Mouse (Mus musculus) kidney, adult 2 months (tissue): ENCODE measurements at regions not wholly inside any gene's neighbourhood (a gene's known extent, or its start where the extent isn't known, plus 50 kb on each side); places are given as distances from the start of the nearest gene placed in this dataset.

ENCODE experiments used
- DNase-seq: peaks from one replicate; pipeline ENCODE4 v3.0.0; 2021
- H3K27ac ChIP-seq: fragments of 200-500 bp; 2 replicates; pipeline ENCODE4 v1.5.1; 2012; ENCODE audit warnings: low read depth, low read length, control low read depth, inconsistent platforms; ENCODE audit not compliant: insufficient read depth
- H3K27me3 ChIP-seq: fragments of 200-500 bp; replicated peaks from 2 replicates; pipeline ENCODE4 v1.6.1; 2012; ENCODE audit warnings: mild to moderate bottlenecking, moderate library complexity, low read length, inconsistent platforms; ENCODE audit not compliant: control insufficient read depth, insufficient read depth
- H3K36me3 ChIP-seq: fragments of 200-500 bp; 2 replicates; pipeline ENCODE4 v1.6.1; 2012; ENCODE audit warnings: mild to moderate bottlenecking, moderate library complexity, low read length, inconsistent platforms; ENCODE audit not compliant: control insufficient read depth, insufficient read depth
- H3K4me1 ChIP-seq: fragments of 200-500 bp; 2 replicates; pipeline ENCODE4 v1.6.1; 2011; ENCODE audit warnings: low read length; ENCODE audit not compliant: control insufficient read depth, insufficient read depth
- H3K4me3 ChIP-seq: fragments of 200-500 bp; 2 replicates; pipeline ENCODE4 v1.5.1; 2011; ENCODE audit warnings: mild to moderate bottlenecking, low read depth, low read length, control low read depth; ENCODE audit not compliant: insufficient read depth
- CTCF ChIP-seq: fragments of 200-500 bp; conservative IDR thresholded peaks from 2 replicates; pipeline ENCODE4 v1.5.1; 2011; ENCODE audit warnings: low read depth, mild to moderate bottlenecking, control low read depth, low read length, moderate library complexity, mixed read lengths; ENCODE audit not compliant: insufficient read depth, insufficient read length
- POLR2A ChIP-seq: fragments of 200-500 bp; IDR thresholded peaks from one replicate; pipeline ENCODE4 v1.6.1; 2011; ENCODE audit warnings: low read depth, low read length, control low read depth
- WGBS: fragments of 180-500 bp; shearing (Covaris S2); methylation state at CpG from one replicate; pipeline ENCODE4 v1.1.7; 2018; 5-methylcytosine and 5-hydroxymethylcytosine counted together

DNA sequence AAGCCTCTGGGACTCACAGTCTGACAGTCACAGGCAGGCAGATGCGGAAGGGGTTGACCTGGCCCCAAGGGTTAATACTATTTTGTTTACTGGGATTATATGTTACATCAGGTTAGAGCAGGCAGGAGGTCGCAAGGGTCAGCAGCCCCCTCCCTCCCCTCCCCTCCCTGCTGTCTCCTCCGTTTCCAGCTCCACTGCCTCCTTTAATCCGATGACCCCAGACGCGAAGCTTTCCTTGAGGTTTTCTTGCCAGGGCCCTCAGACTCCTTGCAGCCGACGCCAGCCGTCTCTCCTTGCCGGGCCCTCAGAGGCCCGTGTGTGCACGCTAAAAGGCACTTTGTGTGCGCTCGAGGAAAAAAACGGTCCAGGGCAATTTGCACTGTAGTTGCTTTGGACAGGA, 438.6 kb downstream of the Med13l start:
- no peaks in the 10 kb centered on the region for H3K36me3 ChIP-seq
- H3K4me3 ChIP-seq = no peak overlapping the region
- DNase-seq = no peak
- H3K4me1 ChIP-seq = no peaks in the 10 kb centered on the region
- no peak overlapping the region for H3K27ac ChIP-seq
- no peak for TF ChIP-seq CTCF
- TF ChIP-seq POLR2A = no peak
- WGBS = 18% methylated on average over 15 of the region's 15 CpGs
- no peaks in the 10 kb centered on the region for H3K27me3 ChIP-seq

DNA sequence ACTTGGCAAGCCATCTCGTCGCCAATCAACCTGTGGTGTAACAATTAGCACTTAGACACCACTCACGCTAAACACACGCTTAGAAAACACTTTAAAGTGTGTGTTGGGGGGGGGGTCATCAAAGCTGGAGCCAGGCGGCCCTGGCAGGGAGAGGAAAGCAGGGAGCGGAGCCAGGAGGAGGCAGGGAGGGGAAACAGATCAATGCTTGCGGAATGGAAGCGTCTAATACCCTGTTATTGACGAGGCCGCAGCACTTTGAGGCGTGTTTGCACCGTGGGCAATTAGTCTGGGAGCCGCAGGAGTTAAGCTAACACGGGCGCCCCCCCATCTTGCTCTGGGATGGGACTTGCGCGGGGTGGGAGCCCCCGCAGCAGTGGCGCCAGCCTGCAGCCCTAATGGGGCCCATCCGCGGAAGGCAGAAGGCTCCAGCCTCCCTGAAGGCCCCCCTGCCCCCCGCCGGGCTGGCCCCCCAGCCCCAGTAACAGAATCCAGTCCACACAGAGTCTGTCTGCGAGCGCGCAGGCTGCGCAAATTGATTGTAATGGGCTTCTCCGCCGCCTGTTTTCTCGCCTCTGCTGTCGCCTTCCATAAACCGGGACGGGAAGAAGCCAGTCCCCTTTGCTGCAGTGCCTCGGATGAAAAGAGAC, 445.5 kb downstream of the Med13l start:
- Histone ChIP-seq H3K4me1 (no peaks in the 10 kb centered on the region), H3K4me3 (no peak overlapping the region), H3K27me3 (no peaks in the 10 kb centered on the region), H3K36me3 (no peaks in the 10 kb centered on the region), H3K27ac (no peak overlapping the region)
- TF ChIP-seq CTCF = no peak
- no peak for TF ChIP-seq POLR2A
- DNase-seq = no peak
- WGBS = 12% methylated on average over 34 of the region's 34 CpGs

DNA sequence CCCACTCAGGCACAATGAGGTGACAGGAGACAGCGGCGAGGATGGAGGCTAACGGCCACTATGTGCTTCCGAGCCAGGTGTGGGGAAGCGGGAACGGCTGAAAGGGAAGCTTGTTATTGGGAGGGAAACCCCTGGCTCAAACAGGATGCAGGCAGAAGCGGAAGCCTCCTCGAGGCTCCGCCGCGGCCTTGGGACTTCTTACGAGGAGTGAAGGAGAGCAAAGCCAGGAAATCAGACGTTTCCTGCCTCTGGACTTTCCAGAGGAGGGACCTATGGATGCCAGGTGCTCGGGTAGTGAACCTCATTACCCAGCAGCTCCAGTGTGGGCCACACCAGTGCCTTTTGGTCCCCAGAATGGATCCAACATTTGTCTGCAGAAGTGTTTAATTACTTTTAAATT, 449.6 kb downstream of the Med13l start:
- WGBS = 56% methylated on average over 14 of the region's 14 CpGs
- no peak for DNase-seq
- H3K27me3 ChIP-seq = no peaks in the 10 kb centered on the region
- no peaks in the 10 kb centered on the region for H3K4me1 ChIP-seq
- TF ChIP-seq CTCF (no peak), POLR2A (no peak)
- no peak overlapping the region for H3K27ac ChIP-seq
- no peaks in the 10 kb centered on the region for H3K36me3 ChIP-seq
- no peak overlapping the region for H3K4me3 ChIP-seq

DNA sequence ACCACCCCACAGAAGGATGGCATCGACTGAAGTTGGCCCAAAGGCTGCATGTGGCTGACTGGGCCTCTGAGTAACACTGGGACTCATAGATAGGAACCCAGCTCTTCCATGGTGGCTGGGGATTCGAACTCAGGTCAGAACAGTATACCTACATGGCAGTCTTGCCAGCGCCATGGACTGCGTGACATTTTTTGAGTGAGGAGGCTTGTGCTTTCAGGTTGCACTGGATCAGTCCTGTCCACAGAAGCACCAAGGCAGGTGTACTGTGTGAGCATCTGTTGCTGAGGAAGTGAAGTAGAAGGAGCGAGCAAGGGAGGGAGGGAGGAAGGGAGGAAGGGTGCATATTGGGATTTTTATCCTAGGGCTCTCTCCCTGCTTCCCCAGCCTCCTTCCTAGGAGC, 454.7 kb downstream of the Med13l start:
- H3K4me1 ChIP-seq = no peaks in the 10 kb centered on the region
- no peaks in the 10 kb centered on the region for H3K36me3 ChIP-seq
- H3K27me3 ChIP-seq = no peaks in the 10 kb centered on the region
- WGBS = 91% methylated on average over 5 of the region's 5 CpGs
- H3K4me3 ChIP-seq = no peak overlapping the region
- H3K27ac ChIP-seq = no peak overlapping the region
- DNase-seq = no peak
- TF ChIP-seq POLR2A = no peak
- TF ChIP-seq CTCF = no peak

DNA sequence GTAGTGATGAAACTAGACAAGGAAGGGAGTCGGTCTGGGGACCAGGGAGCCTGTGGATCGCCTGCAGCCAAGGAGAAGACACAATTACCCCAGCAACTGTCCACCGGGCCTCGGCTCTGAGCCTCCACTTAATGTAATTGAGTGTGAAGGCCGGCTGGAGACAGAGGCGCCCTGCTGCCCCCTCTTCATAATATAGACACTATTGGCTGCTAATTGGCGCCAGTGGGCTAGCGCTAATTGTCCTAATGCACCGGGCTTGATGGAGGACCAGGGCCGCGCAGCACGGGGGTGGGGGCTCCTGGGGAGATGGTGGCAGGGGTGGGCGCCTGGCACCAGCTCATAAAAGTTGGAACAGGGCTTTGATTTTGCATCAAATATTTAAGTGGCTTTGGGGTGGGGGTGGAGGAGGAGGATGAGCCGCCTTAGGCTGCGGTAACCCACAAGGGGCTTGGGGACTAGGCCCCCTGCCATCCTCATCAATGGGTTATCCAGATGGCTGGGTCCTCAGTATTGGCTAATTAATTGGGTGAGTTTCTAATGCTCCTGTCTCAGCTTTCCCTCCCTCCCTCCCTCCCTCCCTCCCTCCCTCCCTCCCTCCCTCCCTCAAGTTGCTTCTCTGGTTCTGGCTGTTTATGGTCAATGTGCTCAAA, 455.3 kb downstream of the Med13l start:
- TF ChIP-seq POLR2A (no peak), CTCF (no peak)
- Histone ChIP-seq H3K4me1 (no peaks in the 10 kb centered on the region), H3K27ac (no peak overlapping the region), H3K4me3 (no peak overlapping the region), H3K27me3 (no peaks in the 10 kb centered on the region), H3K36me3 (no peaks in the 10 kb centered on the region)
- WGBS = 38% methylated on average over 15 of the region's 15 CpGs
- DNase-seq = no peak

DNA sequence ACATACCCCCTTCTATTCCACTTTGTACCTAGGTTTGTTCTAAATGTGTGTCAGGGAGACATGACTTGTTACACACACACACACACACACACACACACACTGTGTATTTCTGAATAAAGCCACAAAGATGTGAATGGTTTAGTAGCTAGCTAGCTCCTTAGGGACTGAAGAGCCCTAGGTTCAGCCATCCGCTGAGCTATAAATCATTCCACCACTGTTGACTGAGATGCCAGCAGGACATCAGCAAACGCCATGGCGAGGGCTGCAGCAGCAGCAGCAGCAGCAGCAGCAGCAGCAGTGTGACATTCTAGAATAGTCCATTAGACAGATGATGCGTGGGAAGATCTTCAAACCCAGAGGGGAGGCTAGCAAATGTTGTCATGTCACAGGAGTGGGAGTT, 455.9 kb downstream of the Med13l start:
- no peak for TF ChIP-seq CTCF
- no peak for TF ChIP-seq POLR2A
- 32% methylated on average over 4 of the region's 4 CpGs for WGBS
- Histone ChIP-seq H3K27ac (no peak overlapping the region), H3K4me3 (no peak overlapping the region), H3K4me1 (no peaks in the 10 kb centered on the region), H3K36me3 (no peaks in the 10 kb centered on the region), H3K27me3 (no peaks in the 10 kb centered on the region)
- DNase-seq = no peak

DNA sequence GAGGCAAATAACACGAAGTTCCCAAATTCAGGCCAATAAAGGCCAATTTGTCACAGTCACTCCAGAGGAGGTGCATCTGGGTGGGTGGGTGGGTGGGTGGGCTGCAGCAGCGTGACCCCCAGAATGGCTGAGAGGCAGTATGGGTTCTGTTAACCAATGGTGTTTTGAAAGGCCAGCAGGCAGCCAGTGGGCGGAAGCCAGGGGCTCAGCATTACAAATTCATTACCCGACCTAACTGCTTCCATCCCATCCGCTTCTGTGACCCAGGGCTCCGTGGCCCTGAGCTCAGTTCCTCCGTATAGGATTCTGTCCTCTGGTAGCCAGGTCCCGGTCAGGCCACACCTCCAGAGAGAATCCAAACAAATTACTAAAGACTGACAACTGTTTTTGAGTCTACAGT, 463.5 kb downstream of the Med13l start:
- H3K4me3 ChIP-seq = no peak overlapping the region
- WGBS = 48% methylated on average over 8 of the region's 8 CpGs
- H3K36me3 ChIP-seq = no peaks in the 10 kb centered on the region
- TF ChIP-seq POLR2A = no peak
- TF ChIP-seq CTCF = no peak
- H3K4me1 ChIP-seq = no peaks in the 10 kb centered on the region
- no peaks in the 10 kb centered on the region for H3K27me3 ChIP-seq
- H3K27ac ChIP-seq = no peak overlapping the region
- no peak for DNase-seq
